Mouse (Mus musculus): Measurements from ENCODE around the gene Olfr127. TPM values are rescaled to one million over a fixed set of nuclear protein-coding genes. Genes with fewer than 3 reads are reported as not detected.
"Not testable (repeated sequence)": the region's sequence is repeated elsewhere in the genome, so short reads cannot be mapped to it uniquely, and the experiment has no call there.

The Olfr127 gene
- not detected in 2 replicates for total RNA-seq (2017)

- ATAC-seq (replicated peaks; ENCODE audit: low read depth, poor library complexity, severe bottlenecking) = no peak
Observed at GRCm38 (mm10) chr17:37900137-37900536, at the start of gene Olfr127. Gene Olfr127 (plus strand): TSS chr17:37900437.

- no peak for ATAC-seq (replicated peaks; ENCODE audit: low read depth, poor library complexity, severe bottlenecking)
Observed at GRCm38 (mm10) chr17:37863901-37864300, 36.3 kb upstream of the Olfr127 start.

GRCm38 (mm10) chr17:37869676-37870205 is 30.5 kb upstream of the Olfr127 start:
- no peak for ATAC-seq (replicated peaks; ENCODE audit: low read depth, poor library complexity, severe bottlenecking)

- ATAC-seq (replicated peaks; ENCODE audit: low read depth, poor library complexity, severe bottlenecking) = no peak
Observed at GRCm38 (mm10) chr17:37873830-37874229, 26.4 kb upstream of the Olfr127 start.

GRCm38 (mm10) chr17:37906821-37907220 is 6.6 kb downstream of the Olfr127 start:
- not testable (repeated sequence) for ATAC-seq (replicated peaks; ENCODE audit: low read depth, poor library complexity, severe bottlenecking)

GRCm38 (mm10) chr17:37920248-37920647 is 20.0 kb downstream of the Olfr127 start, which contains the start of gene Olfr128:
Gene Olfr128 (plus strand): TSS chr17:37920548.
- ATAC-seq (replicated peaks; ENCODE audit: low read depth, poor library complexity, severe bottlenecking) = no peak

GRCm38 (mm10) chr17:37952979-37953378 is 52.7 kb downstream of the Olfr127 start, which contains the start of gene Olfr761:
Gene Olfr761 (minus strand): TSS chr17:37953079.
- ATAC-seq (replicated peaks; ENCODE audit: low read depth, poor library complexity, severe bottlenecking) = no peak

Other genes with a start within 250 kb of the Olfr127 start
- gene Olfr117, start 236.7 kb upstream of the Olfr127 start, total RNA-seq (2017) = not detected in 2 replicates
- gene Olfr118, start 233.4 kb upstream of the Olfr127 start, total RNA-seq (2017) = not detected in 2 replicates
- gene Olfr119, start 203.9 kb upstream of the Olfr127 start, total RNA-seq (2017) = not detected in 2 replicates
- gene Olfr120, start 178.6 kb upstream of the Olfr127 start, total RNA-seq (2017) = not detected in 2 replicates
- gene Olfr121, start 151.6 kb upstream of the Olfr127 start, total RNA-seq (2017) = not detected in 2 replicates
- gene Olfr122, start 131.8 kb upstream of the Olfr127 start, total RNA-seq (2017) = not detected in 2 replicates
- not detected in 2 replicates for gene Olfr123, start 106.9 kb upstream of the Olfr127 start, total RNA-seq (2017)
- not detected in 2 replicates for gene Olfr124, start 100.5 kb upstream of the Olfr127 start, total RNA-seq (2017)
- gene Olfr125, start 67.5 kb upstream of the Olfr127 start, total RNA-seq (2017) = not detected in 2 replicates
- gene Olfr126, start 53.0 kb upstream of the Olfr127 start, total RNA-seq (2017) = not detected in 2 replicates
- gene Olfr128, start 20.1 kb downstream of the Olfr127 start, total RNA-seq (2017) = not detected in 2 replicates
- gene Olfr761, start 52.6 kb downstream of the Olfr127 start, total RNA-seq (2017) = not detected in 2 replicates
- not detected in 2 replicates for gene Olfr129, start 159.6 kb downstream of the Olfr127 start, total RNA-seq (2017)
- gene Olfr130, start 163.5 kb downstream of the Olfr127 start, total RNA-seq (2017) = not detected in 2 replicates
- not detected in 2 replicates for gene Olfr131, start 188.3 kb downstream of the Olfr127 start, total RNA-seq (2017)
- not detected in 2 replicates for gene Olfr132, start 234.1 kb downstream of the Olfr127 start, total RNA-seq (2017)
- not detected in 2 replicates for gene Olfr133, start 244.8 kb downstream of the Olfr127 start, total RNA-seq (2017)